Mouse (Mus musculus): ENCODE results near the gene Gm13279.
"Not testable (repeated sequence)": the region's sequence is repeated elsewhere in the genome, so short reads cannot be mapped to it uniquely, and the experiment has no call there.

- TF ChIP-seq POLR2A (IDR thresholded peaks at IDR 0.05; ENCODE audit: borderline replicate concordance, control insufficient read depth, low read depth, low read length); CTCF (IDR thresholded peaks at IDR 0.05; ENCODE audit: control insufficient read depth, insufficient read depth, low read length): not testable (repeated sequence)
Measured at GRCm38 (mm10) chr4:88759610-88760268, 37.5 kb upstream of the Gm13279 start, which contains the start of gene Gm13283.
